Comparison of ENCODE assay signal across 9 mouse cellular contexts in genomic region chr14:25481667-25482331, GRCm38 (mm10). TPM values are rescaled to one million over a fixed set of nuclear protein-coding genes. Genes with fewer than 3 reads are reported as not detected.
DNase-seq lines count a peak whose midpoint lies in the region; ATAC-seq and TF ChIP-seq lines count a peak whose summit lies in the region.
"Had no signal": no experiment of that assay in that cellular context is flagged by ENCODE, and none has a peak within 500 bp of the region (broad histone marks: within the 10 kb centered on the region; RNA-seq: fewer than 3 reads in every experiment).

No protein-coding gene starts in this region.

- intact Hi-C loops in heart, postnatal 25 days (cut with DNase I): no loop called here

- DNase-seq in heart, embryonic 10.5 days (ENCODE audit: low spot score): no peak
- no peak for DNase-seq in heart, postnatal 25 days (ENCODE audit: low spot score)
- DNase-seq in CH12.LX (ENCODE audit: extremely low read depth): no peak
- no peak for DNase-seq in forebrain, embryonic 14.5 days (ENCODE audit: low spot score)
- DNase-seq in adrenal gland, adult 18-20 months (ENCODE audit: low spot score in 2 of 2): no peak
- no peak for DNase-seq in lung, adult 18-20 months
- DNase-seq: thymus, adult 18-20 months had no signal

- TF ChIP-seq POLR2A in CH12.LX (IDR thresholded peaks at IDR 0.05; ENCODE audit: low read depth, low read length): no peak

- WGBS in heart, embryonic 10.5 days: 76% methylated on average over 11 of the region's 11 CpGs
- WGBS in forebrain, embryonic 14.5 days: 72% methylated on average over 11 of the region's 11 CpGs
- WGBS in liver, embryonic 15.5 days (ENCODE audit: insufficient replicate concordance): 47% methylated on average over 11 of the region's 11 CpGs

- in situ Hi-C loops in CH12.LX (cut with MboI; ENCODE audit: low pct_ligation_motif_present, low pct_unique_long_range_greater_than_20kb, low sequenced_read_pairs): loop anchor here (5.0 kb wide), 1 partner anchor 36 kb away; no protein-coding TSS in a partner anchor

- TF ChIP-seq EP300 in CH12.LX (IDR thresholded peaks at IDR 0.05; ENCODE audit: low read length): no peak

- no peak for TF ChIP-seq RAD21 in CH12.LX (IDR thresholded peaks at IDR 0.05; ENCODE audit: low read depth, low read length)

- H3K4me2 ChIP-seq in CH12.LX (ENCODE audit: insufficient read depth, low read depth, poor library complexity, severe bottlenecking): peak overlapping the region; percentile 89
- H3K4me2 ChIP-seq in forebrain, embryonic 14.5 days (ENCODE audit: low read length): no peak overlapping the region
- peak overlapping the region; percentile 75 for H3K4me2 ChIP-seq in liver, embryonic 15.5 days

- peaks cover 72% of the 10 kb centered on the region for H3K79me2 ChIP-seq in CH12.LX (replicated peaks; ENCODE audit: control insufficient read depth, extremely low read depth, insufficient read depth, poor library complexity, severe bottlenecking)

- peak overlapping the region; percentile 80 for H3K27ac ChIP-seq in heart, embryonic 10.5 days
- H3K27ac ChIP-seq in CH12.LX (ENCODE audit: insufficient read depth, low read depth): peak overlapping the region; percentile 91
- H3K27ac ChIP-seq in forebrain, embryonic 14.5 days (ENCODE audit: low read depth, low read length): 0 out of 2 replicates have a peak overlapping the region, but pooled peaks have one; percentile 3
- H3K27ac ChIP-seq in liver, embryonic 15.5 days (replicated peaks): peak overlapping the region; percentile 91

- TF ChIP-seq CTCF in CH12.LX (conservative IDR thresholded peaks at IDR 0.05 in 1 of 2, IDR thresholded peaks at IDR 0.05 in 1 of 2; ENCODE audit: low read depth in 2 of 2, low read length in 2 of 2): no peak

- dilution Hi-C loops in CH12.LX (cut with MboI; ENCODE audit: extremely low pct_ligation_motif_present, extremely low pct_unique_long_range_greater_than_20kb, low sequenced_read_pairs): no loop called here

- no peak overlapping the region for H3K4me3 ChIP-seq in heart, embryonic 10.5 days
- peak overlapping the region; percentile 38 to 40 (median 38) for H3K4me3 ChIP-seq in CH12.LX (replicated peaks in 1 of 3; ENCODE audit: low read depth in 2 of 3, low read length in 2 of 3, poor library complexity in 1 of 3)
- no peak overlapping the region for H3K4me3 ChIP-seq in forebrain, embryonic 14.5 days (ENCODE audit: low read depth, low read length)
- H3K4me3 ChIP-seq in liver, embryonic 15.5 days (replicated peaks): peak overlapping the region; percentile 47

- no peaks in the 10 kb centered on the region for H3K9me3 ChIP-seq in heart, embryonic 10.5 days
- no peaks in the 10 kb centered on the region for H3K9me3 ChIP-seq in CH12.LX (replicated peaks; ENCODE audit: low read length)
- no peaks in the 10 kb centered on the region for H3K9me3 ChIP-seq in forebrain, embryonic 14.5 days (replicated peaks; ENCODE audit: control insufficient read depth, low read length)
- no peaks in the 10 kb centered on the region for H3K9me3 ChIP-seq in liver, embryonic 15.5 days (replicated peaks)

- peak overlapping the region; percentile 37; the same call in 1 of the 2 replicates for H3K9ac ChIP-seq in CH12.LX (ENCODE audit: insufficient read depth, low read depth)
- no peak overlapping the region for H3K9ac ChIP-seq in forebrain, embryonic 14.5 days (ENCODE audit: low read length)
- peak overlapping the region; percentile 67 for H3K9ac ChIP-seq in liver, embryonic 15.5 days

- ATAC-seq in forebrain, embryonic 14.5 days: no peak
- ATAC-seq in liver, embryonic 15.5 days (ENCODE audit: insufficient read depth): no peak
- ATAC-seq in erythroid progenitor cell, adult 5-6 weeks (replicated peaks; ENCODE audit: low FRiP score, poor library complexity, severe bottlenecking): no peak

- no peaks in the 10 kb centered on the region for H3K27me3 ChIP-seq in heart, embryonic 10.5 days (ENCODE audit: insufficient read depth, poor library complexity, severe bottlenecking)
- no peaks in the 10 kb centered on the region for H3K27me3 ChIP-seq in CH12.LX (replicated peaks)
- H3K27me3 ChIP-seq in forebrain, embryonic 14.5 days (replicated peaks; ENCODE audit: control insufficient read depth, insufficient read depth, low read length): no peaks in the 10 kb centered on the region
- H3K27me3 ChIP-seq in liver, embryonic 15.5 days: no peaks in the 10 kb centered on the region

- H3K4me1 ChIP-seq in heart, embryonic 10.5 days: peaks cover 99% of the 10 kb centered on the region
- H3K4me1 ChIP-seq in CH12.LX (ENCODE audit: control insufficient read depth in 1 of 2, insufficient read depth in 2 of 2): peaks cover 58 to 98% of the 10 kb centered on the region in 2 experiments
- peaks cover 51% of the 10 kb centered on the region for H3K4me1 ChIP-seq in forebrain, embryonic 14.5 days (ENCODE audit: control insufficient read depth, insufficient read depth, low read length)
- H3K4me1 ChIP-seq in liver, embryonic 15.5 days (replicated peaks): peaks cover 96% of the 10 kb centered on the region

- H3K36me3 ChIP-seq in heart, embryonic 10.5 days: peaks cover 7% of the 10 kb centered on the region; the same call in 1 of the 2 replicates
- peaks cover 0 to 16% of the 10 kb centered on the region in 2 experiments for H3K36me3 ChIP-seq in CH12.LX (replicated peaks in 1 of 2; ENCODE audit: control insufficient read depth in 1 of 2, insufficient read depth in 1 of 2, low read length in 1 of 2)
- no peaks in the 10 kb centered on the region for H3K36me3 ChIP-seq in forebrain, embryonic 14.5 days (ENCODE audit: control insufficient read depth, insufficient read depth, low read length)
- no peaks in the 10 kb centered on the region for H3K36me3 ChIP-seq in liver, embryonic 15.5 days (replicated peaks)

TF ChIP-seq in CH12.LX, 34 proteins besides CTCF, POLR2A, EP300 and RAD21:
- no peak for TF ChIP-seq HCFC1 (IDR thresholded peaks at IDR 0.05; ENCODE audit: low read depth, low read length)
- TF ChIP-seq USF1 (IDR thresholded peaks at IDR 0.05; ENCODE audit: low read depth, low read length): no peak
- no peak for TF ChIP-seq BHLHE40 (IDR thresholded peaks at IDR 0.05; ENCODE audit: low read depth, low read length)
- TF ChIP-seq MXI1 (IDR thresholded peaks at IDR 0.05; ENCODE audit: low read depth, low read length): no peak
- no peak for TF ChIP-seq PAX5 (IDR thresholded peaks at IDR 0.05; ENCODE audit: low read length)
- TF ChIP-seq MAX (IDR thresholded peaks at IDR 0.05; ENCODE audit: low read length): no peak
- TF ChIP-seq IRF4 (IDR thresholded peaks at IDR 0.05; ENCODE audit: low read depth, low read length): no peak
- no peak for TF ChIP-seq TCF12 (IDR thresholded peaks at IDR 0.05; ENCODE audit: low read depth, low read length)
- TF ChIP-seq E2F4 (IDR thresholded peaks at IDR 0.05; ENCODE audit: insufficient replicate concordance, low read depth, low read length): no peak
- no peak for TF ChIP-seq ETS1 (conservative IDR thresholded peaks at IDR 0.05; ENCODE audit: low read depth, low read length)
- no peak for TF ChIP-seq SIN3A (IDR thresholded peaks at IDR 0.05; ENCODE audit: low read length)

RNA-seq across cellular contexts. Expression of gene Zmiz1, which starts 22.8 kb away (rescaled TPM):
- 38.1 and 45.8 TPM in 2 replicates for polyA plus RNA-seq in heart, embryonic 10.5 days (2016; fragmentation: Nextera tagmentation; extraction: Ambion mirVana)
- 10 to 100 TPM; 40.2 to 49.9 TPM for total RNA-seq in heart, postnatal 25 days (2021)
- total RNA-seq in CH12.LX (2012; rRNA removed): 9.6 and 11.1 TPM in 2 replicates
- total RNA-seq in CH12.LX (2014; rRNA removed): 2.0 and 3.7 TPM in 2 replicates
- 31.9 and 45.8 TPM in 2 replicates for polyA plus RNA-seq in CH12.LX (2012; ENCODE audit: insufficient read length, low read depth)
- polyA plus RNA-seq in forebrain, embryonic 14.5 days (2014; fragmentation: Nextera tagmentation; extraction: Ambion mirVana): 37.0 and 43.8 TPM in 2 replicates
- polyA plus RNA-seq in liver, embryonic 15.5 days (2015; fragmentation: Nextera tagmentation; extraction: Ambion mirVana): 4.3 and 4.9 TPM in 2 replicates
- total RNA-seq in erythroid progenitor cell, adult 5-6 weeks (2015; ENCODE audit: low replicate concordance): 20.9 and 36.0 TPM in 2 replicates
- 4.0 and 4.6 TPM in 2 replicates for total RNA-seq in erythroid progenitor cell, adult 5-6 weeks (2017; ENCODE audit: low replicate concordance)
- 100 to 1,000 TPM in 1 of 2 experiments, 10 to 100 TPM in 1; 89.1 to 116 TPM for total RNA-seq in adrenal gland, adult 18-20 months (2021)

Comparison
In these comparisons a context has a peak if more than half of its experiments do, and no peak if none do; other contexts are left out.
1. H3K27ac ChIP-seq: peak in every context shown above with its lines; median percentile 91 in CH12.LX; 91 in liver, embryonic 15.5 days; 80 in heart, embryonic 10.5 days; 3 in forebrain, embryonic 14.5 days.
2. H3K4me3 ChIP-seq: peak in CH12.LX (3 of 3) and liver, embryonic 15.5 days (single experiment); none in heart, embryonic 10.5 days (single experiment) and forebrain, embryonic 14.5 days (single experiment).